Mouse (Mus musculus) lung, postnatal 0 days (tissue): ENCODE data around the gene Sphk1.
A peak's percentile ranks its signal among the peaks of the same experiment; 100 is the strongest.

Experiments
- CTCF ChIP-seq: IDR thresholded peaks from 2 replicates; pipeline ENCODE4 v1.5.1; 2016; ENCODE audit warnings: antibody characterized with exemption, mild to moderate bottlenecking
- EP300 ChIP-seq: IDR thresholded peaks from 2 replicates; pipeline ENCODE4 v1.6.1; 2016; ENCODE audit warnings: antibody characterized with exemption, mild to moderate bottlenecking, control low read depth

DNA sequence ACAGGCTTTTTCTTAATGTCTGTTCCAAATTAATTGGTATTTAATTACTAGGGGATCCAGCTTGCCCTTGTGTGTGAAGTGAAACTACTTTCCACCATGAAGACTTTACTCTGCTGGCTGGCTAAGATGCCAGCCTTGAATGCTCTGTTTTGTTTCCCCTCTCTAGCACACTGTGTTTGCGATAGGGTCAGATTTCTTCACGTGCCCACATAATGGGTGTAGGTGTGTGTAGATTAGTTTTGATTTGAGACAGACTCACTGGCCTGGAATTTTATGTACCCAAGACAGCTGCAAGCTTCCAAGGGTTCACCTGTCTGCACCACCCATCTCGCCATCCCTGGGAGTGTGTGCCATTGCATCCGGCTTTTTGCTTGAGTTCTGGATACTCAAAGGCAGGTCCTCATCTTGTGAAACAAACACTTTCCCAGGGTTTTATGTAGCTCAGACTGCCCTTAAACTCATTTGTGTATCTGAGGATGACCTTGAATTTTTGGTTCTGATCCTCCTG lies 17.1 kb upstream of the Sphk1 start:
- no peak for TF ChIP-seq CTCF
- TF ChIP-seq EP300 = peak; percentile 43
